Mouse (Mus musculus): ENCODE data around the gene Sema3b.

GRCm38 (mm10) chr9:107612945-107613569 lies 4.0 kb upstream of the Sema3b start:
- TF ChIP-seq CTCF (IDR thresholded peaks at IDR 0.05; ENCODE audit: borderline replicate concordance, insufficient read depth, low read length) (no peak), POLR2A (IDR thresholded peaks at IDR 0.05; ENCODE audit: low read depth, low read length) (no peak)
